Mouse (Mus musculus) left cerebral cortex, adult 8-10 months (tissue): ENCODE data around the gene Foxd4. TPM values are rescaled to one million over a fixed set of nuclear protein-coding genes. Genes with fewer than 3 reads are reported as not detected.
"Not testable (repeated sequence)": the region's sequence is repeated elsewhere in the genome, so short reads cannot be mapped to it uniquely, and the experiment has no call there.

ENCODE experiments used
- DNase-seq, 2 experiments: peaks; one replicate each; pipeline ENCODE4 v3.0.0; 2022; ENCODE audit warnings: low spot score in 2 of 2
- microRNA-seq, 2 experiments: library from miRNA; unstranded; fragments of <30 nt; microRNA quantifications; one replicate each; pipeline ENCODE4 v1.2.0; 2022
- total RNA-seq, 4 experiments: library from RNA; stranded (reverse); gene quantifications; 2 replicates each; pipeline ENCODE4 v1.2.4; 2022

The Foxd4 gene
- total RNA-seq, 4 experiments from 2014 or later: not detected

DNA sequence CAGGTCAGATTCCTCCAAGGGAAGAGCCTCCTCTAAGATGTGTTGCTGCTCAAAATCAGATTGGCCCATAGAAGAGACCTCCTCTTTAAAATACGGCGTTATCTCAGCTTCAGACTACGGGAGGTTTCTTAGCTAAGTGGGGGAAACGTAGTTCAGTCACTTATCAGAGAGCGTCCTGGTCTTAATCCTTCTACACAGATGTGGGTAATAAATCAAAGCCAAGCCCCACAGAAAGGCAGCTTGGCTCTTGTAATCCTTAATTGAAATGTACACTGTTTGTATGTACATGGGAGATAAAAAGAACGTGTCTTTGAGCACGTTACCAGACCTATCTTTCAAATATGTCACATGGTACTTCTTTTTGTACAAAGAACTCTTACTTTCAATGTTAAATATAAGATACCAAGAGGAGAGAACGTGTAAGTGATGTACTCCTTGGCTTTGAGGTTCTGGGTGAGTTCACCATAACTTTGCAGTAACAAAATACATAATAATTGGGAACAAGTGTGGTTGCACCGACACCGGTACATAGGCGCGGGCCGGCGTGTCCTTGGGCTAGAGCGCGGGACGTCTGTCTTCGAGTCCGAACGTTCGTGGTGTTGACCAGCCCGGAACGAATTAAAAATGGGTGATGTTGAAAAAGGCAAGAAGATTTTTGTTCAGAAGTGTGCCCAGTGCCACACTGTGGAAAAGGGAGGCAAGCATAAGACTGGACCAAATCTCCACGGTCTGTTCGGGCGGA, 25.7 kb downstream of the Foxd4 start, which contains the start of gene Gm10053:
Gm10053 (plus strand) TSS at position 558 of the 742 bp plus-strand sequence.
- not testable (repeated sequence) for DNase-seq

DNA sequence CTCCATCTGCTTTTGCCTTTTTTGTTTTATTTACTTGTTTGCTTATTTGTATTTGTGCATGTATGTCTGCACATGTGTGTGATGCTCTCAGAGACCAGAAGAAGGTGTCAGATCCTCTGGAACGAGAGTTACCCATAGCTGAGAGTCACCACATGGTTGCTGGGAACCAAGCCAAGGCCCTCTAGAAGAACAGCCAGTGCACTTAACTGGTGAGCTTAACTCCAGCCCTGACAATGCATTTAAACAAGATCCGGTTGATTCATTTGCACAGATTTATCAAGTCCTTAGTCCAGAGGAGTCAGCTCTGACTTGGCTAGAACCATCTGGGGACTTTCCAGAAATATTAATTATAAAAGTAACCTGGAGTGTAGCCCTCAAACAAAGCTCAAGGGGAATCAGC, 27.1 kb downstream of the Foxd4 start:
- DNase-seq: no peak

DNA sequence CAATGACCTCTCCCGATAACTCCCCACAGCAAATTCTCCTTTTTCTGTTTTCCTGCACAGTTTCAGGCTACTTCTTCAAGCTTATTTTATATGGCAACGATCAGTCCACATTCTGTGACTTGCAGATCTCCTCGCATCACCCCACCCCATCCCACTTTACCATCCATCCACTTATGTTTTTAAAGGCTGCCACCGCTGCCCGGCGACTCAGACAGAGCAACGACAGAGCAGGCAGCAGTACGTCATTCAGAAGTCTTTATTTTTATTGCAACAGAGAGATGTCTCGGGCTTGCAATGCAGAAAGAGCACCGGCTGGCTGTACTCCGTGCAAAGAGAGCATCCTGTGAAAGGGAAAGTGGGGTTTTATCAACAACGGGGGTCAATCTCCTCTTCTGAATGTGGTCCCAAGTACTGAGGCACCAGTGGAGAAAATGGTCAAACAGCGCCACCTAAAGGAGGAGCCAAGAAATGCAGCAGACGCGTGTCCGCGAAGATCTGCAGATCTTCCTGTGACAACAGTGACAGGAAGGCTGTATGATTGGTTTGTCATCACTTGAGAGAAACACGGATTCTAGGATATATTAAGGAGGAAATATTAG, 29.9 kb downstream of the Foxd4 start:
- DNase-seq: peak; percentile 20 to 73

DNA sequence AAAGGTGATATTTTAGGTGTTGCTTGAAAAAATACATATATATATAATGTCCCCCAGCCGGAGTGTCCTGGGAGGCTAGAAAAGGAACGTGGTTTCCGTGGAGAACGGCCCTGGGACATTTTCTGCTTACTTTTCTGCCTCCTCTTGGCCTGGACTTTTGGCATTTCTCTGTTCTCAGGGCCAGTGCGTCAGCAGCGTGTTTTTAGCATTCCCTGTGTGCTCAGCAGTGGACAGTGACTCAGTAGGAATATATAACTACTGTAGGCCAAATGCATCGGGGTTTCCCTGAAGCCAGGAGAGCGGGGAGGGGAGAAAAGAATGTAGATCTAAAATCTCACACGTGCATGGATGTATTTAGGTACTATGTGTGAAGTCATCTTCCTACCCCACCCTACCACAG, 35.6 kb downstream of the Foxd4 start:
- DNase-seq: no peak

DNA sequence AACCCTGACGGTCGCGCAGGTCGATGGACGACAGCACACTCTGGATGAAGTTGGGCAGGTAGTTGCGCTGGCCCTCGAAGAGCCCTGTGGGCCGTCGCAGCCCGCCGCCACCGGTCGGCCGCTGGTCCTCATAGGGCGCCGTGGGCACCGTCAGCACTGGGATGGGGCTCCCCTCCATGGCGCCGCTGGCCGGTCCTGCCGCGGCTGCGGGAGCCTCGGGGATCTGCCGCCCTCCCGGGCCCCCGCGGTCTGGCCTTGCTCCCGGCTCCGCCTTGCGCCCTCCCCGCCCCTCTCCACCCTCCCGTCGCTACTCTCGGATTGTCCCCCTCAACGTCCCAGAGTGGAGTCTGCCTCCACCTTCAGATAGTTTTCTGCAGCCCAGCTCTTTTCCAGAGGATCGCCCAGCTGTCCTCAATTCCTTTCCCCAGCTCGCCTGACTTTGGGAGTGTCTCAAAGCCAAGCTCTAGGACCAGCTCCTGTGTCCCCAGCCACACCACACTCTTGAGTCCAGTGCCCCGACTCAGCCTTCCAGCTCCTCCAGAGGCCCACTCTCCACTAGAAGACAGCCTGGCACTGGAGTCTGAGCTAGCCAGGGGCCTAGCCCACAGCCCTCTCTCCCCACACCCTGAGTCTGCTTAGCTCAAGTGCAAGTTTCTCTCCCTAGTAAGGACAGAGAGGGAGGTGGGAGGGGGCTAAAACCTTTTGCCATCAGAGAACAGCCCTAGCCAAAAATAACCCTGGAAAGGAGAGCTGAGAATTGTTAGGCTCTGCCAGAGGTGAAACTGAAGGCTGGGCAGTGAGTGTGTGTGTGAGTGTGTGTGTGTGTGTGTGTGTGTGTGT, 39.2 kb downstream of the Foxd4 start, which contains the start of gene Pgm5:
Pgm5 (minus strand) TSS at position 244 of the 840 bp plus-strand sequence.
- DNase-seq: no peak

DNA sequence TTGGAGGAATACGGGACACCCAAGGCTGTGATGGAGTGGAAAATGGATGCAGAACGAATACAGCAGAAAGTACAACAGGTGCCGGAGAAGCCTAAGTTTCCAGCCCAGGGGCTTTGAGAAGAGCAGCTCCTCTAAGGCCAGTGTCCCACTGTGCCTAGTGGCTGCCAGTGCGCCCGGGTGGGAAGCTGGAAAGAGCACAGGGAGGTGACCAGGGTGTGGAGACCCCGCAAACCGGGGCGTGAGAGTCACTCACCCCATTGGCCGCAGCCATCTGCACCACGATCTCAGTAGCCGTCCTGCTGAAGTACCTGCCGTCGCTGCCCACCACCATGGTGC, 39.8 kb downstream of the Foxd4 start:
- DNase-seq: no peak

DNA sequence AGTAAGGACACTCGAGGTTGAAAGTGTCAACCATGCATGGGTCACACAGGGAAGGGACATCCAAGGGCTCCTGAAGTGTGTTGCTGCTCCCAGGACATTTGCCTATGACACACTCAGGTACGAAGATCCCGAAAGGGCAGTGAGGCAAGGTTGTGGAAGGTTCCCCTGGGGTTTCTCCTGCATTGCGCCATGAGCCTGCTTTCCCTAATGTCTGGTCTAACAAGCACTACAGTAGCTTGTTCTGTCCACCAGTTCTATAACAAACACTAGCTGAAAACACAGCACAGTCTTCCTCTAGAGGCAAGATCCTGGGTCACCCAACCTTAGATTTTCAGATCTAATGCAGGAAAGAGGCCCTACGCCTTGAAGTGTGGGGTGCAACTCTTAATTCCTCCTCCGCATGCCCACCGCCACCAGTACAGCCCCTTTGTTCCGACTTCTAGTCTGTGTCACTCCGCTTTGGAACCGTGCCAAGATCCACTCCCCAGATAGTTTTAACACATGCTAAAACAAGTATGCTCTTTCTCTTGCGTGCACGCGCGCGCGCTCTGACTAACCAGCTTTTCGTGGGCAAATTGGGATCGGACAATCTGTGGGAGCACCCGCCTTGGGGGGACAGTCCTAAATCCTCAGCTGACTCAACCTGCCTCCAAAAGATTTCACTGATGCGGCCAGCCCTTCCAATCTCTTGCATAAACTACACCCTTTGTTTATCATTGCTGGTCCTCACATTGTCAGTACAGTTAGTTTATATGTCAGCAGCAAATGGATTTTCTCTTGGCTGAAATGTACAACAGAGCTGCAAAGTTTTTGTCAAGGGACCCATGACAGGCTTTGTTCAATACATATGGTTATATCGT, 49.3 kb downstream of the Foxd4 start:
- no peak for DNase-seq

Small RNAs within 50 kb of the gene (microRNA-seq; reads per million reads assigned to microRNA genes)
- 0 reads per million in 2 experiments for gene Mir3084-1

Other genes starting within 250 kb of the Foxd4 start
- gene Tmem252, start 227.2 kb downstream of the Foxd4 start, total RNA-seq: under 1 TPM; 0.17 to 0.65 (median 0.28) TPM
- gene Pgm5, start 39.3 kb downstream of the Foxd4 start, total RNA-seq: 1 to 10 TPM; 5.0 to 6.8 (median 6.3) TPM
- 100 to 1,000 TPM; 176 to 189 (median 186) TPM for gene Gm10053, start 25.5 kb downstream of the Foxd4 start, total RNA-seq
- 10 to 100 TPM; 12.2 to 15.8 (median 15.3) TPM for gene Cbwd1, start 60.4 kb upstream of the Foxd4 start, total RNA-seq
- 1 to 10 TPM; 3.2 to 9.1 (median 4.0) TPM for gene Dock8, start 98.3 kb upstream of the Foxd4 start, total RNA-seq